Mouse (Mus musculus): ENCODE results near the gene Elk4. TPM values are rescaled to one million over a fixed set of nuclear protein-coding genes. Genes with fewer than 3 reads are reported as not detected.

Elk4 gene
- polyA plus RNA-seq, 2 experiments from 2014 or later = 58.2 to 68.3 TPM

DNA sequence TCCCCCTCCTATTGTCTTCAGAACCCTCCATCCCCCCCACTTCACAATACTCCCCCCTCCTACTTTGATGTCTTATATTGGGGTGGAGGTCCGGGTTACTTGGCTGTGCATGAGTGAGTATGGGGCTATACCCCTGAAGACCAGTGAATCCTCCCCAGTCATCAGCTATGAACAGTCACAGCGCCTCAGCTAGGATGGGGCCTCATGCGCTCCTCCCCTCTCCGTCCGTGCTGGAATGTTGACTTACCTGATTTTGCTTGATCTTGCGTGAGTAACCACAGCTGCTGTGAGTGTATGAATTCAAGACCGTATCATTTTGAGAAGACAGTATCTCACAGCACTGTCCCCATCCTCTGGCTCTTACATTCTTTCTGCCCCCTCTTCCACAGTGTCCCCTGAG, 12.5 kb downstream of the Elk4 start:
- no peak for ATAC-seq

DNA sequence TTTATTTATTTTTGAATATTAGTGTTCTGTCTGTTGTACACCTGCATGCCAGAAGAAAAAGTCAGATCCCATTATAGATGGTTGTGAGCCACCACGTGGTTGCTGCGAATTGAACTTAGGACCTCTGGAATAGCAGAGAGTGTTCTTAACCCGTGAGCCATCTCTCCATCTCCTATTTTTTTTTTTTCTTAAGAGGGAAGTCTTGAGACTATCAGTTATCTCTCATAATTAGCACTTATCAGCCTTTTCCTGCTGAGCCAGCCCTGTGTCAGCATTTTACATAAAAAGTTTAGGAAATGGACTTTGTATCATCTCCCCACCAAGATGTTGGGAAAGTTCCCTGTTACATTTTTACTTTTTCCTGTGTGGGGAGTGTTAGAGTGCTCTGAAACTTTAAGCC, 14.7 kb downstream of the Elk4 start:
- ATAC-seq = no peak

DNA sequence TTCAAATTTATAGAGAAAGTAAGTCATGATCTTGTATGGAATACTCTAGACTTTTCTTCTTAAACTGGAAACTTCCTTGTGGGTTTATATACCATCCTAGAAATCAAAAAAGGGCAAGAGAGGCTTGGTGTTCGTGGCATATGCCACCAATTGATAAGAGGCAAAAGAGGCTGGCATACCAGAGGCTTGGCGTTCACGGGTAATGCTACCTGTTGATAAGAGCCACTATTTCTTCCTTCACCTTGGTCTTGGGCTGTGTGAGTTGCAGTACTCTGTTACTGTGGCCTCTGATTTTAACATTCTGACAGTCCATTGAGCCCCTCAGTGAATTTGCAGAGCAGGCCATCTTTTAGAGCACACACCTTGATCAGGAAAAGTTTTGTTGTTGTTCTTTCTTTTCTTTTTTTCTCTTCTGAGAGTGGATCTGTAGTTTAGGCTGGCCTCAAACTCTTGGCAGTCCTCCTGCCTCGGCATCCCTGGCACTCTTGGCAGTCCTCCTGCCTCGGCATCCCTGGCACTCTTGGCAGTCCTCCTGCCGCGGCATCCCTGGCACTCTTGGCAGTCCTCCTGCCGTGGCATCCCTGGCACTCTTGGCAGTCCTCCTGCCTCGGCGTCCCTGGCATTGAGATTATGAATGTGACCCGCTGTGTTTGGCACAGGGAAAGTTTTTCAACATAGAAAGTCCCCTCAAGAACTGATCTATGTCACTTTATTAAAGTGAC, 19.7 kb downstream of the Elk4 start:
- no peak for ATAC-seq

DNA sequence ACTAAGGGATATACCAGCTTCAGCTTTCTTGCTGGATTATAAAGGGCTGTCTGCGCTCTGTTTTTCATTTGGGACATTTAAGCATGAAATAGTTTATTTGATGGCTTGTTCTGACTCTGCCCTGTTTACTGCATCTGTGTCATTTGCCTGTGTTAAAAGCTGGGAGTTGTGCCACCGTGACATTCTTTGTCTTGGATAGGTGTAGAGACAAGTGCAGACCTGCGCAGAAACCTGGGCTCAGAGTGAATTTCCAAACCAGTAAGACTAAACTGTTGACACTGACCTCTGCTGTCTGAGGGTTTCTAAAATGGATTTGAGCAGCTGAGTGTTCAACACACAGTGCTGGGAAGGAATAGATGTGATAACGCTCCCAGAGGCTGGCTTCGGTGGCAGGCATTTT, 20.6 kb downstream of the Elk4 start:
- no peak for ATAC-seq

DNA sequence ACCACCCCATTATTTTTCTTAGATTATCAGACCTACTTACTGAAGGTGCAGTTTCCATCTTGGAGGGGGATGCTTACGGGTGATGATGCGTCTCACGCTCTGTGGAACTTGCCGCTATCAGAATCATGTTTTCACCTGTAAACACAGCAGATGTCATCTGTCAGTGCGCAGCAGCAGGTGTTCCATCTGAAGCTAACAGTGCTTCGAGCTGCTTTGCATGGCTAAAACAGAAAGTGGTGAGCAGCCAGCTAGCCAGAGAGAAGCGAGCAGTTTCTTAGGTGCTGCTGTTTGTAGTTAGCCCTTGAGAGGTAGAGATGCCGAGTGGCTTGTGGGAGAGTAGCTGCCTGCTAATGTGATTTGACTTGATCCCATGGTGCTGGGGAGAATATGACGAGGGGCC, 21.0 kb downstream of the Elk4 start:
- ATAC-seq = no peak

DNA sequence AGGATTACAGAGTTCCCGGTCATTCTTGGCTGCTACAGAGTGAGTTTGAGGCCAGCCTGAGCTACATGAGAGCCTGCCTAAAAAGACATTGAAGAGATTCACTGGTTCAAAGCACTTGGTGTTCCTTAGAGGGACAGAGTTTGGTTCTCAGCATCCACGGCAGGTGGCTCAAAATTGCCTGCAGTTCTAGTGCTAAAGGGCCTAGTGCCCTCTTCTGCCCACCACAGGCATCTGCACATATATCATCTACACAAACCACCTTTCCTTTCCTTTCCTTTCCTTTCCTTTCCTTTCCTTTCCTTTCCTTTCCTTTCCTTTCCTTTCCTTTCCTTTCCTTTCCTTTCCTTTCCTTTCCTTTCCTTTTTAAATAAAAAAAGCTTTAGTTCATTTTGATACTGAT, 23.2 kb downstream of the Elk4 start:
- no peak for ATAC-seq

DNA sequence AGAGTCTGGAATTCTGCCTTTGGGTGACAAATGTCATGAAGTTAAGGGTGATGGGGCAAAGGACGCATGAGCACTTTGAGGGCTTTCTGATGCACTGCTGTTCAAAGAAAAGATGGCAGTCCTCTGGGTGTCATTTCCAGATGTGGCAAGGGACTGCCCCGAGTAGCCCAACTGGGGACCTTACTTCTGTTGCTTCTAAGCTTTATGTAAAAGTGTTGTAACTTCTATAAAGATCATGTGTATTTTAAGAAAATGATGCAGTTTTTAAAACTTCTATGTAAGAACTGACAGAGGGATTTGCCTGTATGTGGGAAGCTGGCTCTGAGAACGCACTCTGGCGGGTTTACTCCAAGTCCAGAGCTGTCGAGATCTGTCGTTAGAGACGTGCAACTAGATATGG, 24.8 kb downstream of the Elk4 start:
- ATAC-seq = no peak

DNA sequence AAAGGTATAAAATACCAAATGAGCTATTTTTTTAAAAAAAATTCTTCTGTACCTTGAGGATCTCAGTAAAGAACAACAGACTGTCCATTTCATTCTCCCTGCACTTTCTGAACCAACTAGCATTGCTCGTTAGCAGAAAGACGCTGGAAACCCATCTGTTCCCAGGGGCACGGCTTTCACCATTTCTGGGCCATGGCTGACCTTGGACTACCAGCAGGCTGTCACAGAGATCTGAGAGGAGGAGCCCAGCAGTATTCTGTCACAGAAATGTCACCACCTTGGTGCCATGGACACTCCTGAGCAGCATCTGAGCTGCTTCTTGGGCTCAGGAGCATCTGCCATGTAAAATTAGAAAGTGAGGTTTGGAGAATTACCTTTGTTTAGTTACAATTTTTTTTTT, 30.3 kb downstream of the Elk4 start:
- ATAC-seq = no peak

DNA sequence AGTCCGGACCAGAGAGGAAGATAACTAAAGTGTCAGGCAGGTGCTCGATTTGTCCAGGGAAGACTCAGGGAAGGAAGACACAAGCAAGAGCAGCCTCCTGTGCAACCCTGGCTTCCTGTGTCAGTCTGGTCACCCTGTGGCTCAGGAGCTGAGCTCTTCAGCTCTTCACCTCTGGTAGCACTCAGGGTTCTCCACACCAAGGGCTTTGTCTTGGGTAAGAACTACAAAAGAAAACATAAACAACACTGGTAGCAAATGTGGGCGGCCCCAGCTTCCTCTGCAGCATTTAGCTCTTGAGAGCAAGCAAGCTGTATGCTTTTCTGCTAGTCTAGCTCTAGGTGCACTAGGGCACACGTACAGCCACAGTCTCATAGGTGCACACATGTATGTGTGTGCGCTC, 31.3 kb downstream of the Elk4 start:
- ATAC-seq = peak; percentile 76

DNA sequence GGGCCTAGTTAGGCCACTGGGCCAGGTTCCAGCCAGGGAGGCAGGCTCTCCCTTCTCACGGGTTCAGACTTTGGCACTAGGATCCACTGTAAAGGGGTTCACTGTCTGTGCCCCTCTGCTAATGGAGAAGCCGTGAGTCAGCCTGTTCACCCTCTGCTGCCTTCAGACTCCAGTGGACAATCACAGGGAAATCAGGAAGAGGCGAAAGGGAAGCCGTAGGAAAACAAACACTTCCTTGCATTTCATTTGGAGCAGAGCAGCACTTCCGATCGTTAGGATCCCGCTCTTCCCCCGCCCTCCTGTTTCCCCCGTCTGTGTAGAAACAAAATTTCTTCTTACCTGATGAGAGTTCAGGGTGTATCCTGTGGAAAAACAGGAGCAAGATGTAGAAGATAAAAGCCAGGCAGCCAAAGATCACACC, 32.8 kb downstream of the Elk4 start:
- ATAC-seq = no peak

DNA sequence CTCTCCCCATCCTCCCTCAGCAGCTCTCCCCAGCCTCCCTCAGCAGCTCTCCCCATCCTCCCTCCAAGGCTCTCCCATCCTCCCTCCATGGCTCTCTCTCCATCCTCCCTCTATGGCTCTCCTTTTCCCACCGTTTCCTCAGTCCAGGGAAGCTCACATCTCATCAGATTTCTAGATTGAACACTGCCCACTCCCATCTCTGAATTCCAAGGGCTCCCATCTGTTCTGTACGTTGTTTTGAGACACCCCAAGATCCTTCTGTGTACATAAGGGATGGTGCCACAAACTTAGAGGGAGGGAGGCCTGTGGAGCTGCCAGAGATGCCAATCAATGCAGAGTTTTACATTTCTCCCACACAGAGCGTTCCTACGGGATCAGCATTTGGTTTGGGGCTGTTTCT, 36.4 kb downstream of the Elk4 start:
- ATAC-seq = no peak

DNA sequence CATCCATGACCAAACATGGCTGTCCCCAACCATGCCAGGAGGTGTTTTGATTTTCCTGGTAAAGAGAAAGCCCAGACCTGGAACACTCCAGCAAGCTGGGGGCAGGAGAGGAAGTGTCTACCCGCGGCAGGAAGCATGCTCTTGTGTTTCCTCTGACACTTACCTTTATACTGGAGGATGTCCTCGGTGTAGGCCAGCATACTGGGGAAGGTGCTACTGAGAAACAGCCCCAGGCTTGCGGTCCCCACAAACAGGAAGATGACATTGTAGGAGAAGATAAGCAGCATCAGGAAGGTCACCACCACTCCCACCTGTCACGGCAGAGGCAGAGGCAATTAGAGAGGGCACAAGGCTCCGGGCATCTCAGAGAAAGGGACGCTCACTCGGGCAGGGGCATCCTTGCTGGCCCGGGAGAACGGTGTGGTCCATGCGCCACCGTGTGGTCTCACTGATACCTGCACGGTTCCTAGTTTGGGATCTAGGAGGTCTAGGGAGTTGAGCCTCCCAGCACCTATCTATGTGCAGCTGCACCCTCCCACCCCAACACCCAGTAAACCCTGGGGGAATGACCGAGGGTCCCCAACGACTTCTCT, 38.8 kb downstream of the Elk4 start:
- peak; percentile 94 for ATAC-seq

DNA sequence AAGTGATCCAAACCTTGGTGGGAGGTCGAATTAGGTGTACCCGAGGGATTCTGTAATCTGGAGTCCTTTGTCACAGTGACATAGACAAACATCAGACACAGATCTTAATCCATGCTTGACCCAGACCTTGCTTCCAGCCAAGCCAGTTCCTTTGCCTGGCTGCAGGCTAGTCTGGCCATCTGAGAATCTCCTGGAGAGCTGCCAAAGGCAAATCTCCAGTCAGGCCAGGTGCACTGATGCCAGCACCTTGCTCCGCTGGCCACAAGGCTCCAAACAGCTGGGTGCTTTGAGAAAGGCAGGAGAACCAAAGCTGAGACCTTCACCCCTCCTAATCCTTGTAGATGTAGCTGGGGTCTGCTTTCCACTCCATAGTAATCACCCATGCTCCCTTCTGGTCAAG, 44.3 kb downstream of the Elk4 start:
- ATAC-seq = no peak

DNA sequence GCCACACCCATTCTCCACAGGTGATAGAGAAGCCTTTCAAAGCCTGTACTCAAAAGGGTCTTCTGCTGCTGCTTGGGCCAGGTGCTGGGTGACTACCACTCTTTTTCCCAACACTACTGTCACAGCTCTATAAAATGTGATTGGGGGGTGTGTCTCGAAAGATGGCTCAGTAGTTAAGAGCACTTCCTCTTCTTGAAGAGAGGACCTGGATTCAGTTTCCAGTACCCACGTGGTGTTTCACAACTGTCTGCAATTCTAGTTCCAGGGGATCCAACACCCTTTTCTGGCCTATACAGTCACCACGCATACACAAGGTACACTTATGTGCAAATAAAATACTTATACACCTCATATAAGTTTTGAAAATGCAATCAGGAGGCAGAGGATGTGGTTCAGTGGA, 47.0 kb downstream of the Elk4 start:
- ATAC-seq = no peak

DNA sequence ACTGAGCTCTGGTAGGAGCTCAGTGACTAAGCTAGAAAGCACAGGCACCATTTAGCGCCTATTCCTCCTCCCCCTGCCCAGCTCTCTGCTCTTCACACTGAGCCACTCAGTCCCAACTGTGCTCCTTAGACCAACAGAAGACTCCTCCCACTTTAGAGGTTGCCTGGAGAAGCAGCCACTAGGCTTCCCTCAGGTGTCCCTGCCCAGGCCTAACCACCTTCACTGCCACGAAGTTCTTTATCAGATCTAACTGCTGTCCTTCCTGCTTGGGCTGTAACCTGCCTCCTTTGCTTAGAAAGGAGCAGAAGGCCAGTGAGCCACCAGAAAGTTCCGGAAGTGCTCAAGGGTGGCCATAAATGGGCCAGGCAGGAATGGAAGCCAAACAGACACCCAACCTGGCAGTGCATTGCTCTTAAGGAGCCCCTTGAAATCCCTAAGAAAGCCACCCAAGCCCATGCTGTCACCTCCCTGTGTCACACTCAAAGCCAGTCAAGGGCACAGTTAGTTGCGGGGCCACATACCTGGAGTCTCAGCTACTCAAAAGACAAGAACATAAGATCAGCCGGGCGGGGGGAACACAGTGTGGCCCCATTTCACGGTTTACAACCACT, 47.8 kb downstream of the Elk4 start:
- ATAC-seq = no peak

DNA sequence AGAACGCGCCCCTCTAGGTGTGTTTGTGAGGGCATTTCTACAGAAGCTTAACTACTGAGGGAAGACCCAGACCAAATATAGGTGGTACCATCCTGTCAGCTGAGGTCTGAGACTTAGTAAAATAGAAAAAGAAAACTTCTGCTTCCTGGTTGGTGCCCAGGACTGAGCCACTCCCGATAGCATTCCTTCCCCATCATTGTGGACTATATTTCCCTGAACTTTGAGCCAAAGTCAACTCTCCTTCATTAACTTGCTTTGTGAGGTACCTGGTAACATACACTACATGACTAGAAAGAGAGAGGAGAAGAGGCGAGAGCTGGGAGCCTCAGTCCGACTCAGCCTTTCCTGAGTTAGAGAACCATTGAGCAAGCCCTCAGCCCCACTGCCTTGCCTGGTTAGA, 51.2 kb downstream of the Elk4 start:
- ATAC-seq = no peak

DNA sequence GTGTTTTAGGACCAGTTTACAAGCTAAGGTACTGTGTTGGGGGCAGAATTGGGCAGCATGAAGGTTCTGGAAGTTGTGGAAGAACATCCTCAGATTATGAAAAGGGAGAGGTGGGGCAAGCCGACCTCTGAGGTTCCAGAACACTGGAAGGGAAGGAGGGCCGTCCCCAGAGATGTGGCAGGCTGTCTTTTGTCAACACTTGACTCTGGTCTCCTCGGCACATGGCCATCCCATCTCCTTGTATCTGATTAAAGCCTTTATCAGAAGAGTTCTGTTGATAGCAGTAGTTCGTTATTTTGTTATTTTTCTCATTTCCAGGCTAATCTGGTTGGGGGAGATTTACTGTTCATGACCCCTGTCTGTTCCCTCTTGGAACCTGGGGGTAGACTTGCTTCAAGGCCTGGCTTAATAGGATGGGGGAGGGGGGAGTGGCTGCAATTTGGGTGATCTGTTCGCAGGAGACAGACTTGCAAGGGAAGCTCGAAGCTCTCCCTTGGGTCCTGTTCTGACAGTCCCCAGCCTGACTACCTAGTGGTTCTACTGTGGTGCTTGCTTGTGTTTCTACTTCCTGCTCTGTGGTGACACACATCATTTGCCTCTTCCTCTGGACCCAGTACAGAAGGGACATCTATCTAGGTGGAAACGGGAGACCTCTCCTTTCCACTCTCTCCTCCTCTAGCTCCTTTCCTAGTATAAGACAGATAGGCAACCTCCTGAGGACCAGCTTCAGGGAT, 52.8 kb downstream of the Elk4 start:
- ATAC-seq = no peak

DNA sequence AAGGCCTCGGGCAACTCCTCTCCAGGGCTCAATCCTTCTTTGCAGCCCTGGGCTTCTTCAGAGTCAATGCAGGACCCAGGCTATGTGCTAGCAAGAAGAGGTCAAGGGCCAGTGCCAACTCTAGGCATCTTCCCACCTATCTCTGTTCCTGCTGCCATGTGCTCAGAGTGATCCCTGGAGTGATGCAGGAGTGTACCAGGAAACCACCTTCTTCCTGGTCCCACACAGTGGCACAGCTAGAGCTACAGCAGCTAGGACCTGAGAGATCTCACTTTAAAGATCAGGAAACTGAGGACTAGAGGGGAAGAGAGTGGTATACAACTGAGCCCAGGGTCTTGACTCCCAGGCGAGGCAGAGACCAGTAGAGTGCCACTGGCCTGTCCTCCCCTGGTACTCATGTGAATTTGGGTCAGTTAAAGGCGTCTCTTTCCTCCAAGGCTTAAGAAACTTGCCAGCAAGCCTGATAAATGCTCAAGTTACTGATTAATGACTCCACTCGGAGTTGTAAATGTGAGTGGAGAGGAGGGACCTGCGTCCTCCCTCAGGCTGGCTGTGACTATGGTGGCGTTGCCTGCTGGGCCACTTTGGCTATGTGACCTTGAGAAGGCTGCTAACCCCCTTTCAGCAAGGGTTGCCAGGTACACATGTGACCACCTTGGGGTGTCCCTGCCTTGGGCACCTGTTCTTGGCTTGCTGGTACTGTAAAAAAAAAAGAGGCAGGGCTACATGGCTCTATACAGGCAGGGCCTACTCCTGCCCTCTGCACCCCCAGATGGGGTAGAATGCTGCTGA, 54.5 kb downstream of the Elk4 start:
- ATAC-seq = no peak

DNA sequence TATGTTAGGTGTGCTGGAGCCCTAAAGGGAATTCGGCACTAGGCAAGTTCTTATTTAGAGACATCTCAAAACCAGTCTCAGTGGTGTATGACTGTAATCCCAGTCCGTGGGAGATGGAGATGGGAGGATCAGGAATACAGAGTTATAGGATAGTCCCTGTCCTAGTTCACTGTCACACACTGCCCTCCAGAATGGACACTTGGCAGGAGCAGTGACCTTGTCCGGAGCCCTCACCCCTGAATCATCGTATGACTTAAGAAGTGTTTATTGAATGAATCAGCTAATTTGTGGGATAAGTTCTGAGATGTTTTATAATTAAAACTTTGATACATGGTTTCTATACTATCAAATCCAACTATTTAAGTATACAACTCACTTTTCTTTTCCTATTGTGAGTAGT, 55.7 kb downstream of the Elk4 start:
- no peak for ATAC-seq

DNA sequence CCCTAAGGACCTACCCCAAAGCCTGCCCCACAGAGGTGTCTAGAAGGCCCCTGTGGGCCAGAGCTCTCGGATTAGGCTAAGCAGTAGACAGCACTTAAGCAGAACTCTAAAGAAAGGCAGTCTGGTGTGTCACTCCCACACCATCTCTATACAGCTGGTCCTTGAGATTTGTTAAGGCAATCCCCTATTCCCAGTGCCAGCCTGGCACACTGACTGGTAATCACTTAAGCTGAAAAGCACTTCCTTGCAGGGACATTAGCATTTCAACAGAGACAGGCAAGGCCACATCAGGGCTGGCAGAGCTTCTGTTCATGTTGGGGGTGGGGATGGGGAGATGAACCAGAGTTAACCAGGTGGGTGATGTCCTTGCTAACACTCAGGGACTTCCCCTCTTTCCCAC, 57.6 kb downstream of the Elk4 start:
- no peak for ATAC-seq

DNA sequence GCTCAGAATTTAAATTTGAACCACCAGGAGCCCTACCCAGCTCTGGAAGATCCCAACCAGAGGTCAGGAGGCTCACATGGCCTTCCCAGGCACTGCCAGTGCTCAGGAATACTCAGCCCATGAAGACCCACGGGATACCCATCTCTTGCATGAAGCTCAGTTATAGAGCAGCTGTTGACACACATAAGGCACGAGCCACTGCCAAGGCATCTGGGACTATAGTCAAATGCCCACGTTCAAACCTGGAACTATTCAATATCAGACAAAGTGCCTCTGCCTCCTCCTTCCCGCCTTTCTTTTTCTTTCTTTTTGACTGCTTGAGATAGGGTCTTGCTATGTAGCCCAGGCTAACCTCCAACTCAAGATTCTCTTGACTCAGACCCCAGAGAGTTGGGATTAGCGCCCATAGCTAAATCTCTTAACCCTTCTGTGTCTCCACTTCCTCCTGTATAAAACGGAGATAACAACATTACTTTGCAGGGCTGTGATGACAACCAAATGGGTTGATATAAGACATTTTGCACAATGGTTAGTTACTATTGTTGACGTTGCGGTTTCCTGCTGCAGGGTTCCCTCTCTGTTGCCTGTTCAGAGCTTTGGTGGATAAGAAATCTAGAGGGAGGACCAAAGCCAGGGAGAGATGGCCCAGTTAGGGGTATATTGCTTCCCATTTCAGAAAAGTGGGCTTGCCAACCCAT, 58.2 kb downstream of the Elk4 start:
- no peak for ATAC-seq
